Mouse (Mus musculus): ENCODE data around the gene Pex19.

GRCm38 (mm10) chr1:172107777-172108477, 18.6 kb upstream of the Pex19 start:
- no peak for TF ChIP-seq CTCF (IDR thresholded peaks at IDR 0.05; ENCODE audit: low read depth, low read length)
- no peak for TF ChIP-seq POLR2A (IDR thresholded peaks at IDR 0.05; ENCODE audit: extremely low read depth, insufficient read depth, low read length)

Measured in liver, adult 2 months (tissue).